ENCODE assay signal across 23 mouse cellular contexts in genomic region chr15:62249436-62249835, GRCm38 (mm10).
DNase-seq lines count a peak whose midpoint lies in the region; ATAC-seq and TF ChIP-seq lines count a peak whose summit lies in the region.
"Had no signal": no experiment of that assay in that cellular context is flagged by ENCODE, and none has a peak within 500 bp of the region (broad histone marks: within the 10 kb centered on the region; RNA-seq: fewer than 3 reads in every experiment).

No protein-coding gene starts in this region.

- DNase-seq in forebrain, embryonic 14.5 days (ENCODE audit: low spot score) = peak; percentile 66
- DNase-seq in hindbrain, postnatal 0 days (ENCODE audit: low spot score) = peak; percentile 35
- no peak for DNase-seq in lung, postnatal 25 days (ENCODE audit: low spot score)
- no peak for DNase-seq in neural tube, embryonic 10.5 days (ENCODE audit: extremely low spot score, low spot score)
- DNase-seq: adrenal gland, postnatal 14 days; B cell, adult 2 months; cerebellum, adult 18-20 months; cerebellum, adult 9-11 months; cerebellum, postnatal 36 days; gastrocnemius, postnatal 14 days; heart, adult 2 months; heart, postnatal 14 days had no signal

- ATAC-seq in forebrain, embryonic 14.5 days = peak; percentile 71
- no peak for ATAC-seq in forebrain, embryonic 12.5 days (ENCODE audit: low FRiP score)
- ATAC-seq in hindbrain, postnatal 0 days = 0 out of 2 replicates have a peak, but pooled peaks have one; percentile 15
- ATAC-seq in hindbrain, embryonic 13.5 days (ENCODE audit: low FRiP score) = no peak
- ATAC-seq in lung, embryonic 16.5 days (ENCODE audit: low read depth) = peak; percentile 41; the same call in 1 of the 2 replicates
- ATAC-seq in neural tube, embryonic 14.5 days (ENCODE audit: low read depth) = peak; percentile 17; the same call in 1 of the 2 replicates
- ATAC-seq: activated CD4-positive, CD25-positive, alpha-beta regulatory T cell, adult 4 months; CD4-positive, CD25-positive, alpha-beta regulatory T cell, adult 4 months; forebrain, embryonic 13.5 days; Patski had no signal

- H3K9ac ChIP-seq in forebrain, embryonic 14.5 days (ENCODE audit: low read length) = no peak overlapping the region
- H3K9ac ChIP-seq in forebrain, embryonic 12.5 days = no peak overlapping the region
- H3K9ac ChIP-seq in hindbrain, postnatal 0 days (replicated peaks; ENCODE audit: low read length) = no peak overlapping the region
- H3K9ac ChIP-seq in hindbrain, embryonic 13.5 days = no peak overlapping the region
- H3K9ac ChIP-seq in lung, embryonic 16.5 days (ENCODE audit: low read length) = no peak overlapping the region
- H3K9ac ChIP-seq in neural tube, embryonic 14.5 days (replicated peaks; ENCODE audit: low read depth, low read length) = no peak overlapping the region
- H3K9ac ChIP-seq: embryonic facial prominence, embryonic 13.5 days; forebrain, embryonic 13.5 days; heart, embryonic 15.5 days had no signal

- TF ChIP-seq CTCF in hindbrain, postnatal 0 days (IDR thresholded peaks at IDR 0.05; ENCODE audit: low read depth) = no peak

- H3K4me1 ChIP-seq in forebrain, embryonic 14.5 days (ENCODE audit: control insufficient read depth, insufficient read depth, low read length) = peaks cover 6% of the 10 kb centered on the region
- H3K4me1 ChIP-seq in forebrain, embryonic 12.5 days = no peaks in the 10 kb centered on the region
- no peaks in the 10 kb centered on the region for H3K4me1 ChIP-seq in hindbrain, postnatal 0 days (ENCODE audit: insufficient read depth, low read length)
- H3K4me1 ChIP-seq in hindbrain, embryonic 13.5 days (replicated peaks) = no peaks in the 10 kb centered on the region
- no peaks in the 10 kb centered on the region for H3K4me1 ChIP-seq in lung, embryonic 16.5 days (replicated peaks; ENCODE audit: control insufficient read depth, insufficient read depth, low read length)
- no peaks in the 10 kb centered on the region for H3K4me1 ChIP-seq in neural tube, embryonic 14.5 days (ENCODE audit: control insufficient read depth, insufficient read depth, low read length)
- H3K4me1 ChIP-seq: embryonic facial prominence, embryonic 13.5 days had no signal

- H3K4me2 ChIP-seq in forebrain, embryonic 14.5 days (ENCODE audit: low read length) = no peak overlapping the region
- H3K4me2 ChIP-seq in forebrain, embryonic 12.5 days = no peak overlapping the region
- H3K4me2 ChIP-seq in hindbrain, postnatal 0 days (ENCODE audit: low read depth, low read length) = no peak overlapping the region
- no peak overlapping the region for H3K4me2 ChIP-seq in hindbrain, embryonic 13.5 days
- no peak overlapping the region for H3K4me2 ChIP-seq in lung, embryonic 16.5 days (ENCODE audit: low read depth, low read length)
- H3K4me2 ChIP-seq in neural tube, embryonic 14.5 days (ENCODE audit: low read depth, low read length) = no peak overlapping the region
- H3K4me2 ChIP-seq: embryonic facial prominence, embryonic 13.5 days; forebrain, embryonic 13.5 days; heart, embryonic 11.5 days; heart, embryonic 15.5 days had no signal

- WGBS in forebrain, embryonic 14.5 days = 15% methylated on average over 4 of the region's 4 CpGs
- WGBS in forebrain, embryonic 12.5 days = 38% methylated on average over 4 of the region's 4 CpGs
- WGBS in hindbrain, postnatal 0 days = 36% methylated on average over 4 of the region's 4 CpGs
- 38% methylated on average over 4 of the region's 4 CpGs for WGBS in hindbrain, embryonic 13.5 days
- WGBS in lung, embryonic 16.5 days = 63% methylated on average over 4 of the region's 4 CpGs
- 33% methylated on average over 4 of the region's 4 CpGs for WGBS in neural tube, embryonic 14.5 days

- no peaks in the 10 kb centered on the region for H3K27me3 ChIP-seq in forebrain, embryonic 14.5 days (replicated peaks; ENCODE audit: control insufficient read depth, insufficient read depth, low read length)
- no peaks in the 10 kb centered on the region for H3K27me3 ChIP-seq in forebrain, embryonic 12.5 days
- H3K27me3 ChIP-seq in hindbrain, postnatal 0 days (ENCODE audit: insufficient read depth, low read length) = no peaks in the 10 kb centered on the region
- H3K27me3 ChIP-seq in hindbrain, embryonic 13.5 days = no peaks in the 10 kb centered on the region
- H3K27me3 ChIP-seq in lung, embryonic 16.5 days (ENCODE audit: control insufficient read depth, insufficient read depth, low read depth, low read length) = no peaks in the 10 kb centered on the region
- no peaks in the 10 kb centered on the region for H3K27me3 ChIP-seq in neural tube, embryonic 14.5 days (ENCODE audit: control insufficient read depth, insufficient read depth, low read length)
- H3K27me3 ChIP-seq: embryonic facial prominence, embryonic 13.5 days; forebrain, embryonic 13.5 days; heart, embryonic 15.5 days; Patski had no signal

- H3K4me3 ChIP-seq in forebrain, embryonic 14.5 days (ENCODE audit: low read depth, low read length) = no peak overlapping the region
- H3K4me3 ChIP-seq in forebrain, embryonic 12.5 days (replicated peaks) = no peak overlapping the region
- no peak overlapping the region for H3K4me3 ChIP-seq in hindbrain, postnatal 0 days (ENCODE audit: low read length)
- H3K4me3 ChIP-seq in hindbrain, embryonic 13.5 days = no peak overlapping the region
- no peak overlapping the region for H3K4me3 ChIP-seq in lung, embryonic 16.5 days (ENCODE audit: low read length)
- no peak overlapping the region for H3K4me3 ChIP-seq in neural tube, embryonic 14.5 days (ENCODE audit: low read depth, low read length)
- H3K4me3 ChIP-seq: embryonic facial prominence, embryonic 13.5 days; forebrain, embryonic 13.5 days; heart, adult 2 months; heart, embryonic 15.5 days had no signal

- H3K27ac ChIP-seq in forebrain, embryonic 14.5 days (ENCODE audit: low read depth, low read length) = no peak overlapping the region
- no peak overlapping the region for H3K27ac ChIP-seq in forebrain, embryonic 12.5 days
- no peak overlapping the region for H3K27ac ChIP-seq in hindbrain, postnatal 0 days
- H3K27ac ChIP-seq in hindbrain, embryonic 13.5 days = no peak overlapping the region
- no peak overlapping the region for H3K27ac ChIP-seq in lung, embryonic 16.5 days (ENCODE audit: low read length)
- no peak overlapping the region for H3K27ac ChIP-seq in neural tube, embryonic 14.5 days (ENCODE audit: low read depth, low read length)
- H3K27ac ChIP-seq: embryonic facial prominence, embryonic 13.5 days; forebrain, embryonic 13.5 days; heart, adult 2 months; heart, embryonic 15.5 days had no signal

- H3K9me3 ChIP-seq in forebrain, embryonic 14.5 days (replicated peaks; ENCODE audit: control insufficient read depth, low read length) = no peaks in the 10 kb centered on the region
- no peaks in the 10 kb centered on the region for H3K9me3 ChIP-seq in forebrain, embryonic 12.5 days
- H3K9me3 ChIP-seq in hindbrain, postnatal 0 days (ENCODE audit: low read length) = no peaks in the 10 kb centered on the region
- no peaks in the 10 kb centered on the region for H3K9me3 ChIP-seq in hindbrain, embryonic 13.5 days
- H3K9me3 ChIP-seq in lung, embryonic 16.5 days (ENCODE audit: control insufficient read depth, low read length) = no peaks in the 10 kb centered on the region
- H3K9me3 ChIP-seq in neural tube, embryonic 14.5 days (ENCODE audit: control insufficient read depth, low read length) = no peaks in the 10 kb centered on the region
- H3K9me3 ChIP-seq: embryonic facial prominence, embryonic 13.5 days; forebrain, embryonic 13.5 days; heart, embryonic 15.5 days had no signal

- no peaks in the 10 kb centered on the region for H3K36me3 ChIP-seq in forebrain, embryonic 14.5 days (ENCODE audit: control insufficient read depth, insufficient read depth, low read length)
- no peaks in the 10 kb centered on the region for H3K36me3 ChIP-seq in forebrain, embryonic 12.5 days (replicated peaks)
- no peaks in the 10 kb centered on the region for H3K36me3 ChIP-seq in hindbrain, postnatal 0 days (ENCODE audit: insufficient read depth, low read length)
- no peaks in the 10 kb centered on the region for H3K36me3 ChIP-seq in hindbrain, embryonic 13.5 days
- no peaks in the 10 kb centered on the region for H3K36me3 ChIP-seq in lung, embryonic 16.5 days (ENCODE audit: control insufficient read depth, insufficient read depth, low read length)
- no peaks in the 10 kb centered on the region for H3K36me3 ChIP-seq in neural tube, embryonic 14.5 days (ENCODE audit: control insufficient read depth, insufficient read depth, low read length)
- H3K36me3 ChIP-seq: embryonic facial prominence, embryonic 13.5 days; heart, embryonic 15.5 days had no signal

Comparison
In these comparisons a context has a peak if more than half of its experiments do, and no peak if none do; other contexts are left out.
1. ATAC-seq: peak in forebrain, embryonic 14.5 days (single experiment), hindbrain, postnatal 0 days (single experiment), lung, embryonic 16.5 days (single experiment) and neural tube, embryonic 14.5 days (single experiment); none in forebrain, embryonic 12.5 days (single experiment) and hindbrain, embryonic 13.5 days (single experiment).
2. DNase-seq: peak in forebrain, embryonic 14.5 days (single experiment) and hindbrain, postnatal 0 days (single experiment); none in lung, postnatal 25 days (single experiment) and neural tube, embryonic 10.5 days (single experiment).